Mouse (Mus musculus) myocyte (in vitro differentiated cells): ENCODE results near the gene Zbtb42.

ENCODE experiments used
- CEBPB ChIP-seq: IDR thresholded peaks from 2 replicates; pipeline ENCODE4 v1.6.1; 2011; ENCODE audit warnings: mild to moderate bottlenecking, moderate library complexity; ENCODE audit not compliant: poor library complexity, insufficient read depth, severe bottlenecking
- E2F4 ChIP-seq: IDR thresholded peaks from one replicate; pipeline ENCODE4 v1.6.1; 2011; ENCODE audit warnings: mild to moderate bottlenecking, control low read depth, moderate library complexity; ENCODE audit not compliant: insufficient read depth
- MAX ChIP-seq: IDR thresholded peaks from one replicate; pipeline ENCODE4 v1.6.1; 2011; ENCODE audit warnings: low read depth, mild to moderate bottlenecking, control low read depth
- MYOD1 ChIP-seq, 3 experiments: IDR thresholded peaks; one replicate each; pipeline ENCODE4 v1.6.1; 2011; ENCODE audit warnings: control low read depth in 2 of 3, low read depth in 2 of 3, mild to moderate bottlenecking in 2 of 3, moderate library complexity in 1 of 3; ENCODE audit not compliant: insufficient read length in 2 of 3, control insufficient read depth in 1 of 3
- MYOG ChIP-seq, 3 experiments: IDR thresholded peaks; one replicate each; pipeline ENCODE4 v1.6.1; 2011; ENCODE audit warnings: control low read depth in 2 of 3, low read depth in 2 of 3, mild to moderate bottlenecking in 2 of 3; ENCODE audit not compliant: insufficient read length in 2 of 3, control insufficient read depth in 1 of 3, insufficient read depth in 1 of 3
- POLR2A ChIP-seq: IDR thresholded peaks from one replicate; pipeline ENCODE4 v1.6.1; 2011; ENCODE audit warnings: low read depth, mild to moderate bottlenecking, control low read depth, moderate library complexity; ENCODE audit not compliant: insufficient read length
- POLR2AphosphoS2 ChIP-seq: IDR thresholded peaks from one replicate; pipeline ENCODE4 v1.6.1; 2011; ENCODE audit warnings: low read depth, control low read depth; ENCODE audit not compliant: insufficient read length
- REST ChIP-seq: IDR thresholded peaks from one replicate; pipeline ENCODE4 v1.6.1; 2011; ENCODE audit warnings: mild to moderate bottlenecking, control low read depth, moderate library complexity; ENCODE audit not compliant: insufficient read depth, insufficient read length
- SRF ChIP-seq: IDR thresholded peaks from one replicate; pipeline ENCODE4 v1.6.1; 2011; ENCODE audit warnings: low read depth; ENCODE audit not compliant: control insufficient read depth, insufficient read length
- TCF12 ChIP-seq: IDR thresholded peaks from one replicate; pipeline ENCODE4 v1.6.1; 2011; ENCODE audit warnings: mild to moderate bottlenecking, control low read depth; ENCODE audit not compliant: poor library complexity, insufficient read depth, severe bottlenecking
- TCF3 ChIP-seq: IDR thresholded peaks from one replicate; pipeline ENCODE4 v1.6.1; 2011; ENCODE audit warnings: low read depth, control low read depth; ENCODE audit not compliant: insufficient read length
- USF1 ChIP-seq: IDR thresholded peaks from one replicate; pipeline ENCODE4 v1.6.1; 2011; ENCODE audit warnings: low read depth, mild to moderate bottlenecking, control low read depth, moderate library complexity

DNA sequence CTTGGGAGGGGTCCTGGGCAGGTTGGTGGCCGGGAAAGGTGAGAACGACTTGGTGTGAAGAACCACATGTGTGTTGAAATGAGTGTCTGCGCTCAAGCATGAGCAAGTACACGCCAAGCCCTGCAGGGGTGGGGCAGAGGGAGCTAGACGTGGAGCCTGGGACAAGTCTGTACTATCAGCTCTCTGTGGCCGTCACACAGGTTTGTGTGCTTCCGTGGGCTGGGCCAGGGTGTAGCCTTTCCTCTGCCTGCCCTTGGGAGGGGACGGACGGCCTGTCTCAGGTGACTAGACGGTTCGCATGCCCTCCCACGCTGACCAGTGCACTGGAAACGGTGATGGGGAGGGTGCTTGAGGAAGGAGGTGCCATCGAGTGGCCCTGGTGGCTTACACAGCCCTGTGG lies 52.2 kb downstream of the Zbtb42 start:
- no peak for TF ChIP-seq POLR2A
- no peak for TF ChIP-seq TCF12
- TF ChIP-seq MAX, result no peak
- TF ChIP-seq MYOD1 (IDR thresholded peaks at IDR 0.05; ENCODE audit: control insufficient read depth in 1 of 3, insufficient read length in 2 of 3, low read depth in 2 of 3), result no peak
- TF ChIP-seq MYOG (IDR thresholded peaks at IDR 0.05; ENCODE audit: control insufficient read depth in 1 of 3, insufficient read depth in 1 of 3, insufficient read length in 2 of 3, low read depth in 2 of 3), result no peak
- TF ChIP-seq REST, result no peak
- no peak for TF ChIP-seq USF1
- TF ChIP-seq E2F4, result no peak
- TF ChIP-seq TCF3, result no peak
- TF ChIP-seq CEBPB, result no peak
- TF ChIP-seq POLR2AphosphoS2, result no peak
- no peak for TF ChIP-seq SRF
